In genomic region chr16:31932840-31933697, GRCm38 (mm10) we compare ENCODE assay signal across 7 mouse cellular contexts. TPM values are rescaled to one million over a fixed set of nuclear protein-coding genes. Genes with fewer than 3 reads are reported as not detected.
DNase-seq lines count a peak whose midpoint lies in the region; ATAC-seq lines count a peak whose summit lies in the region.

No protein-coding gene starts in this region.

- peak overlapping the region; percentile 57 for H3K4me3 ChIP-seq in limb, embryonic 10.5 days
- peak overlapping the region; percentile 42 for H3K4me3 ChIP-seq in midbrain, embryonic 12.5 days

- ATAC-seq in midbrain, embryonic 12.5 days (ENCODE audit: low FRiP score, low read depth) = peak; percentile 94

- peaks cover 79% of the 10 kb centered on the region for H3K27me3 ChIP-seq in limb, embryonic 10.5 days (ENCODE audit: low read depth, poor library complexity, severe bottlenecking)
- H3K27me3 ChIP-seq in midbrain, embryonic 12.5 days = peaks cover 54% of the 10 kb centered on the region

- H3K9ac ChIP-seq in midbrain, embryonic 12.5 days (replicated peaks) = peak overlapping the region; percentile 54

- H3K27ac ChIP-seq in limb, embryonic 10.5 days = peak overlapping the region; percentile 77
- peak overlapping the region; percentile 88 for H3K27ac ChIP-seq in midbrain, embryonic 12.5 days (replicated peaks)

- H3K9me3 ChIP-seq in limb, embryonic 10.5 days (replicated peaks) = no peaks in the 10 kb centered on the region
- no peaks in the 10 kb centered on the region for H3K9me3 ChIP-seq in midbrain, embryonic 12.5 days

- H3K36me3 ChIP-seq in limb, embryonic 10.5 days = no peaks in the 10 kb centered on the region
- no peaks in the 10 kb centered on the region for H3K36me3 ChIP-seq in midbrain, embryonic 12.5 days

- peak; percentile 93 for DNase-seq in adrenal gland, postnatal 14 days
- DNase-seq in embryo, embryonic 9.5 days (ENCODE audit: extremely low spot score) = peak; percentile 87
- peak; percentile 99 for DNase-seq in heart, adult 11 months
- peak; percentile 71 for DNase-seq in kidney, adult 11 months
- DNase-seq in limb, embryonic 10.5 days (ENCODE audit: low spot score) = peak; percentile 92
- DNase-seq in skeletal muscle tissue, adult 2 months (ENCODE audit: low read depth, low spot score) = peak; percentile 89

- WGBS in limb, embryonic 10.5 days = 2% methylated on average over 50 of the region's 50 CpGs
- WGBS in midbrain, embryonic 12.5 days = under 1% methylated on average over 50 of the region's 50 CpGs

- H3K4me1 ChIP-seq in limb, embryonic 10.5 days = peaks cover 28% of the 10 kb centered on the region
- peaks cover 32% of the 10 kb centered on the region for H3K4me1 ChIP-seq in midbrain, embryonic 12.5 days

- H3K4me2 ChIP-seq in midbrain, embryonic 12.5 days (replicated peaks) = peak overlapping the region; percentile 66

RNA-seq across cellular contexts. Expression of gene Pigz, which starts 0.6 kb away (rescaled TPM):
- total RNA-seq in adrenal gland, postnatal 14 days (2021) = 1.1 and 1.3 TPM in 2 replicates
- 1.0 and 1.2 TPM in 2 replicates for polyA plus RNA-seq in limb, embryonic 10.5 days (2016; fragmentation: Nextera tagmentation; extraction: Ambion mirVana)
- polyA plus RNA-seq in midbrain, embryonic 12.5 days (2016; fragmentation: Nextera tagmentation; extraction: Ambion mirVana) = 1.4 and 2.5 TPM in 2 replicates

RNA-seq across cellular contexts. Expression of gene 0610012G03Rik, which starts 15.2 kb away (rescaled TPM):
- 54.2 and 55.0 TPM in 2 replicates for total RNA-seq in adrenal gland, postnatal 14 days (2021)
- 84.2 and 87.2 TPM in 2 replicates for polyA plus RNA-seq in limb, embryonic 10.5 days (2016; fragmentation: Nextera tagmentation; extraction: Ambion mirVana)
- polyA plus RNA-seq in midbrain, embryonic 12.5 days (2016; fragmentation: Nextera tagmentation; extraction: Ambion mirVana) = 81.7 and 83.7 TPM in 2 replicates

RNA-seq across cellular contexts. Expression of gene Ncbp2, which starts 15.2 kb away (rescaled TPM):
- total RNA-seq in adrenal gland, postnatal 14 days (2021) = 48.6 and 51.0 TPM in 2 replicates
- 143 and 147 TPM in 2 replicates for polyA plus RNA-seq in limb, embryonic 10.5 days (2016; fragmentation: Nextera tagmentation; extraction: Ambion mirVana)
- 131 and 135 TPM in 2 replicates for polyA plus RNA-seq in midbrain, embryonic 12.5 days (2016; fragmentation: Nextera tagmentation; extraction: Ambion mirVana)

RNA-seq across cellular contexts. Expression of gene Meltf, which starts 54.5 kb away (rescaled TPM):
- 0.08 TPM in 1 of 2 replicates, not detected in the other for total RNA-seq in adrenal gland, postnatal 14 days (2021)
- 0.06 and 0.18 TPM in 2 replicates for polyA plus RNA-seq in limb, embryonic 10.5 days (2016; fragmentation: Nextera tagmentation; extraction: Ambion mirVana)
- 0.10 and 0.22 TPM in 2 replicates for polyA plus RNA-seq in midbrain, embryonic 12.5 days (2016; fragmentation: Nextera tagmentation; extraction: Ambion mirVana)

Comparison
In these comparisons a context has a peak if more than half of its experiments do, and no peak if none do; other contexts are left out.
1. Peak in every context shown above with its lines: DNase-seq, ATAC-seq, H3K4me3 ChIP-seq and H3K27ac ChIP-seq.